Mouse (Mus musculus) lung, postnatal 25 days (tissue): ENCODE results near the gene Mdh1.

Experiments used
- DNase-seq: peaks from one replicate; pipeline ENCODE4 v3.0.0; 2022; ENCODE audit warnings: low spot score

Gene Mdh1

GRCm38 (mm10) chr11:21571700-21572381, at the start of gene Mdh1, which contains the start of gene Wdpcp:
TSS of gene Mdh1 (minus strand) at chr11:21572367.
TSS of gene Wdpcp (plus strand) at chr11:21572235.
- DNase-seq: peak; percentile 98

- no peak for DNase-seq
Measured at GRCm38 (mm10) chr11:21615915-21616314, 43.7 kb upstream of the Mdh1 start.

- DNase-seq: no peak
Measured at GRCm38 (mm10) chr11:21602497-21602896, 30.3 kb upstream of the Mdh1 start.

GRCm38 (mm10) chr11:21583286-21583685, 11.1 kb upstream of the Mdh1 start:
- no peak for DNase-seq

- no peak for DNase-seq
Measured at GRCm38 (mm10) chr11:21581472-21581871, 9.3 kb upstream of the Mdh1 start.

GRCm38 (mm10) chr11:21570973-21571372, 1.2 kb downstream of the Mdh1 start:
- no peak for DNase-seq

- no peak for DNase-seq
Measured at GRCm38 (mm10) chr11:21570109-21570474, 2.1 kb downstream of the Mdh1 start.

- no peak for DNase-seq
Measured at GRCm38 (mm10) chr11:21569456-21570108, 2.6 kb downstream of the Mdh1 start.

GRCm38 (mm10) chr11:21569002-21569401, 3.2 kb downstream of the Mdh1 start:
- DNase-seq: no peak

- DNase-seq: no peak
Measured at GRCm38 (mm10) chr11:21567733-21568132, 4.4 kb downstream of the Mdh1 start.

GRCm38 (mm10) chr11:21566934-21567333, 5.2 kb downstream of the Mdh1 start:
- DNase-seq: no peak

GRCm38 (mm10) chr11:21564681-21565405, 7.3 kb downstream of the Mdh1 start:
- DNase-seq: no peak

GRCm38 (mm10) chr11:21563617-21564325, 8.4 kb downstream of the Mdh1 start:
- DNase-seq: no peak

- DNase-seq: no peak
Measured at GRCm38 (mm10) chr11:21561347-21561746, 10.8 kb downstream of the Mdh1 start.

GRCm38 (mm10) chr11:21559727-21560126, 12.4 kb downstream of the Mdh1 start:
- DNase-seq: no peak

GRCm38 (mm10) chr11:21552049-21552448, 20.1 kb downstream of the Mdh1 start:
- DNase-seq: no peak

- no peak for DNase-seq
Measured at GRCm38 (mm10) chr11:21550222-21551173, 21.7 kb downstream of the Mdh1 start.

- no peak for DNase-seq
Measured at GRCm38 (mm10) chr11:21549754-21550153, 22.4 kb downstream of the Mdh1 start.

GRCm38 (mm10) chr11:21549052-21549451, 23.1 kb downstream of the Mdh1 start:
- DNase-seq: no peak

- DNase-seq: no peak
Measured at GRCm38 (mm10) chr11:21547518-21547917, 24.6 kb downstream of the Mdh1 start.

- DNase-seq: no peak
Measured at GRCm38 (mm10) chr11:21546671-21547070, 25.5 kb downstream of the Mdh1 start.
